ENCODE assay signal across 27 mouse cellular contexts in genomic region chr10:120169841-120170240, GRCm38 (mm10).
"Had no signal": no experiment of that assay in that cellular context is flagged by ENCODE, and none has a peak within 500 bp of the region (broad histone marks: within the 10 kb centered on the region; RNA-seq: fewer than 3 reads in every experiment).

No protein-coding gene starts in this region.

- H3K4me2 ChIP-seq: heart, embryonic 11.5 days; heart, embryonic 13.5 days; heart, embryonic 15.5 days; hindbrain, embryonic 12.5 days; hindbrain, embryonic 14.5 days; intestine, embryonic 15.5 days; kidney, embryonic 15.5 days; limb, embryonic 13.5 days; limb, embryonic 15.5 days had no signal

- H3K36me3 ChIP-seq: heart, embryonic 13.5 days; heart, embryonic 15.5 days; hindbrain, embryonic 10.5 days; hindbrain, embryonic 12.5 days; intestine, embryonic 15.5 days; kidney, embryonic 15.5 days; limb, embryonic 13.5 days; limb, embryonic 15.5 days; liver, embryonic 13.5 days; liver, embryonic 15.5 days had no signal

- H3K27me3 ChIP-seq: heart, embryonic 13.5 days; heart, embryonic 15.5 days; hindbrain, embryonic 12.5 days; intestine, embryonic 15.5 days; kidney, embryonic 15.5 days; limb, embryonic 13.5 days; limb, embryonic 15.5 days; liver, embryonic 13.5 days; liver, embryonic 15.5 days had no signal

- H3K27ac ChIP-seq: heart, embryonic 13.5 days; heart, embryonic 15.5 days; hindbrain, embryonic 10.5 days; hindbrain, embryonic 12.5 days; hindbrain, embryonic 14.5 days; intestine, embryonic 15.5 days; kidney, embryonic 15.5 days; kidney, postnatal 0 days; limb, embryonic 13.5 days; limb, embryonic 15.5 days; liver, embryonic 13.5 days; liver, embryonic 15.5 days had no signal

- H3K9me3 ChIP-seq: heart, embryonic 13.5 days; heart, embryonic 15.5 days; hindbrain, embryonic 12.5 days; kidney, embryonic 15.5 days; limb, embryonic 13.5 days; limb, embryonic 15.5 days; liver, embryonic 13.5 days; liver, embryonic 15.5 days had no signal

- ATAC-seq: hindbrain, embryonic 16.5 days; inflammation-experienced regulatory T-cells, adult 6 months; intestine, embryonic 15.5 days had no signal

- H3K4me1 ChIP-seq: heart, embryonic 15.5 days; intestine, embryonic 15.5 days; limb, embryonic 15.5 days had no signal

- H3K4me3 ChIP-seq: heart, embryonic 13.5 days; heart, embryonic 15.5 days; hindbrain, embryonic 10.5 days; hindbrain, embryonic 12.5 days; intestine, embryonic 15.5 days; kidney, embryonic 15.5 days; limb, embryonic 13.5 days; limb, embryonic 15.5 days; liver, embryonic 13.5 days; liver, embryonic 15.5 days had no signal

- DNase-seq: gastrocnemius, postnatal 14 days; gastrocnemius, postnatal 36 days; heart, adult 18-20 months; heart, postnatal 4 days; kidney, adult 11 months; kidney, adult 2 months; kidney, adult 9 months; kidney, postnatal 14 days; kidney, postnatal 36 days; layer of hippocampus, adult 9-11 months; layer of hippocampus, postnatal 36 days; left cerebral cortex, postnatal 4 days; liver, embryonic 13.5 days had no signal

- H3K9ac ChIP-seq: heart, embryonic 13.5 days; heart, embryonic 15.5 days; hindbrain, embryonic 12.5 days; hindbrain, embryonic 14.5 days; intestine, embryonic 15.5 days; kidney, embryonic 15.5 days; limb, embryonic 13.5 days; limb, embryonic 15.5 days; liver, embryonic 13.5 days; liver, embryonic 15.5 days had no signal
